Mouse (Mus musculus): ENCODE results near the gene Olfr1418. TPM values are rescaled to one million over a fixed set of nuclear protein-coding genes. Genes with fewer than 3 reads are reported as not detected.
"Not testable (repeated sequence)": the region's sequence is repeated elsewhere in the genome, so short reads cannot be mapped to it uniquely, and the experiment has no call there.

The Olfr1418 gene
- polyA plus RNA-seq (2014; fragmentation: Nextera tagmentation; extraction: Ambion mirVana) = not detected in 2 replicates

- Histone ChIP-seq H3K4me1 (ENCODE audit: control insufficient read depth, insufficient read depth, low read length) (no peaks in the 10 kb centered on the region), H3K4me3 (ENCODE audit: low read depth, low read length) (no peak within 1 kb of the TSS), H3K27ac (ENCODE audit: low read depth, low read length) (no peak within 1 kb of the TSS), H3K27me3 (ENCODE audit: control insufficient read depth, insufficient read depth, low read length) (no peaks in the 10 kb centered on the region), H3K9ac (ENCODE audit: low read depth, low read length) (no peak within 1 kb of the TSS), H3K9me3 (replicated peaks; ENCODE audit: control insufficient read depth, low read length) (no peaks in the 10 kb centered on the region), H3K4me2 (no peak within 1 kb of the TSS), H3K36me3 (ENCODE audit: control insufficient read depth, insufficient read depth, low read length) (no peaks in the 10 kb centered on the region)
- no peak for ATAC-seq (replicated peaks; ENCODE audit: insufficient number of reproducible peaks, low FRiP score, low TSS enrichment)
- WGBS (ENCODE audit: insufficient replicate concordance) = 90% methylated on average over 1 of the region's 1 CpGs
Measured at GRCm38 (mm10) chr19:11860966-11861365, at the start of gene Olfr1418. Olfr1418 (minus strand) TSS chr19:11861066.

- WGBS (ENCODE audit: insufficient replicate concordance) = 15% methylated on average over 1 of the region's 1 CpGs
- H3K27me3 ChIP-seq (ENCODE audit: control insufficient read depth, insufficient read depth, low read length) = no peaks in the 10 kb centered on the region
Measured at GRCm38 (mm10) chr19:11886265-11886664, 25.4 kb upstream of the Olfr1418 start, which contains the start of gene Olfr1420. Olfr1420 (plus strand) TSS chr19:11886565.

GRCm38 (mm10) chr19:11878404-11878803, 17.5 kb upstream of the Olfr1418 start:
- not testable (repeated sequence) for ATAC-seq (replicated peaks; ENCODE audit: insufficient number of reproducible peaks, low FRiP score, low TSS enrichment); H3K4me3 ChIP-seq (ENCODE audit: low read depth, low read length); H3K27me3 ChIP-seq (ENCODE audit: control insufficient read depth, insufficient read depth, low read length); H3K27ac ChIP-seq (ENCODE audit: low read depth, low read length); H3K9me3 ChIP-seq (replicated peaks; ENCODE audit: control insufficient read depth, low read length); H3K36me3 ChIP-seq (ENCODE audit: control insufficient read depth, insufficient read depth, low read length); H3K4me1 ChIP-seq (ENCODE audit: control insufficient read depth, insufficient read depth, low read length); H3K9ac ChIP-seq (ENCODE audit: low read depth, low read length)
- H3K4me2 ChIP-seq = peak overlapping the region; percentile 42
- 39% methylated on average over 22 of the region's 22 CpGs for WGBS (ENCODE audit: insufficient replicate concordance)

More at GRCm38 (mm10) chr19:11886265-11886664, 25.4 kb upstream of the Olfr1418 start, which contains the start of gene Olfr1420:
- ATAC-seq (replicated peaks; ENCODE audit: insufficient number of reproducible peaks, low FRiP score, low TSS enrichment) = no peak
- no peak within 1 kb of the TSS for H3K4me3 ChIP-seq (ENCODE audit: low read depth, low read length)
- H3K9ac ChIP-seq (ENCODE audit: low read depth, low read length) = no peak within 1 kb of the TSS
- no peak within 1 kb of the TSS for H3K27ac ChIP-seq (ENCODE audit: low read depth, low read length)
- no peaks in the 10 kb centered on the region for H3K36me3 ChIP-seq (ENCODE audit: control insufficient read depth, insufficient read depth, low read length)
- no peaks in the 10 kb centered on the region for H3K4me1 ChIP-seq (ENCODE audit: control insufficient read depth, insufficient read depth, low read length)
- H3K4me2 ChIP-seq = no peak within 1 kb of the TSS
- H3K9me3 ChIP-seq (replicated peaks; ENCODE audit: control insufficient read depth, low read length) = no peaks in the 10 kb centered on the region

GRCm38 (mm10) chr19:11875006-11875405, 14.1 kb upstream of the Olfr1418 start, which contains the start of gene Olfr1419:
Olfr1419 (minus strand) TSS chr19:11875106.
- H3K9ac ChIP-seq (ENCODE audit: low read depth, low read length) = no peak within 1 kb of the TSS
- no peak for ATAC-seq (replicated peaks; ENCODE audit: insufficient number of reproducible peaks, low FRiP score, low TSS enrichment)
- WGBS (ENCODE audit: insufficient replicate concordance) = 49% methylated on average over 1 of the region's 1 CpGs
- H3K4me3 ChIP-seq (ENCODE audit: low read depth, low read length) = no peak within 1 kb of the TSS
- H3K4me1 ChIP-seq (ENCODE audit: control insufficient read depth, insufficient read depth, low read length) = no peaks in the 10 kb centered on the region
- H3K4me2 ChIP-seq = no peak within 1 kb of the TSS
- H3K36me3 ChIP-seq (ENCODE audit: control insufficient read depth, insufficient read depth, low read length) = no peaks in the 10 kb centered on the region
- no peaks in the 10 kb centered on the region for H3K9me3 ChIP-seq (replicated peaks; ENCODE audit: control insufficient read depth, low read length)
- H3K27ac ChIP-seq (ENCODE audit: low read depth, low read length) = no peak within 1 kb of the TSS
- H3K27me3 ChIP-seq (ENCODE audit: control insufficient read depth, insufficient read depth, low read length) = no peaks in the 10 kb centered on the region

GRCm38 (mm10) chr19:11867837-11868236, 7.0 kb upstream of the Olfr1418 start:
- no peaks in the 10 kb centered on the region for H3K36me3 ChIP-seq (ENCODE audit: control insufficient read depth, insufficient read depth, low read length)
- no peak overlapping the region for H3K9ac ChIP-seq (ENCODE audit: low read depth, low read length)
- 69% methylated on average over 2 of the region's 2 CpGs for WGBS (ENCODE audit: insufficient replicate concordance)
- no peak overlapping the region for H3K27ac ChIP-seq (ENCODE audit: low read depth, low read length)
- H3K27me3 ChIP-seq (ENCODE audit: control insufficient read depth, insufficient read depth, low read length) = no peaks in the 10 kb centered on the region
- H3K4me1 ChIP-seq (ENCODE audit: control insufficient read depth, insufficient read depth, low read length) = no peaks in the 10 kb centered on the region
- H3K9me3 ChIP-seq (replicated peaks; ENCODE audit: control insufficient read depth, low read length) = no peaks in the 10 kb centered on the region
- H3K4me2 ChIP-seq = no peak overlapping the region
- ATAC-seq (replicated peaks; ENCODE audit: insufficient number of reproducible peaks, low FRiP score, low TSS enrichment) = no peak
- no peak overlapping the region for H3K4me3 ChIP-seq (ENCODE audit: low read depth, low read length)

GRCm38 (mm10) chr19:11856506-11856905, 4.4 kb downstream of the Olfr1418 start:
- no peak overlapping the region for H3K4me3 ChIP-seq (ENCODE audit: low read depth, low read length)
- H3K27ac ChIP-seq (ENCODE audit: low read depth, low read length) = no peak overlapping the region
- ATAC-seq (replicated peaks; ENCODE audit: insufficient number of reproducible peaks, low FRiP score, low TSS enrichment) = no peak
- 57% methylated on average over 6 of the region's 6 CpGs for WGBS (ENCODE audit: insufficient replicate concordance)
- H3K4me2 ChIP-seq = no peak overlapping the region
- no peaks in the 10 kb centered on the region for H3K36me3 ChIP-seq (ENCODE audit: control insufficient read depth, insufficient read depth, low read length)
- no peaks in the 10 kb centered on the region for H3K9me3 ChIP-seq (replicated peaks; ENCODE audit: control insufficient read depth, low read length)
- no peaks in the 10 kb centered on the region for H3K4me1 ChIP-seq (ENCODE audit: control insufficient read depth, insufficient read depth, low read length)
- no peaks in the 10 kb centered on the region for H3K27me3 ChIP-seq (ENCODE audit: control insufficient read depth, insufficient read depth, low read length)
- H3K9ac ChIP-seq (ENCODE audit: low read depth, low read length) = no peak overlapping the region

- Histone ChIP-seq H3K9ac (ENCODE audit: low read depth, low read length) (no peak overlapping the region), H3K9me3 (replicated peaks; ENCODE audit: control insufficient read depth, low read length) (no peaks in the 10 kb centered on the region), H3K4me2 (no peak overlapping the region), H3K27me3 (ENCODE audit: control insufficient read depth, insufficient read depth, low read length) (no peaks in the 10 kb centered on the region), H3K4me1 (ENCODE audit: control insufficient read depth, insufficient read depth, low read length) (no peaks in the 10 kb centered on the region), H3K36me3 (ENCODE audit: control insufficient read depth, insufficient read depth, low read length) (no peaks in the 10 kb centered on the region), H3K4me3 (ENCODE audit: low read depth, low read length) (no peak overlapping the region), H3K27ac (ENCODE audit: low read depth, low read length) (no peak overlapping the region)
- 86% methylated on average over 2 of the region's 2 CpGs for WGBS (ENCODE audit: insufficient replicate concordance)
- ATAC-seq (replicated peaks; ENCODE audit: insufficient number of reproducible peaks, low FRiP score, low TSS enrichment) = no peak
Measured at GRCm38 (mm10) chr19:11854821-11855220, 6.0 kb downstream of the Olfr1418 start.

- Histone ChIP-seq H3K9ac (ENCODE audit: low read depth, low read length) (no peak overlapping the region), H3K36me3 (ENCODE audit: control insufficient read depth, insufficient read depth, low read length) (no peaks in the 10 kb centered on the region), H3K4me3 (ENCODE audit: low read depth, low read length) (no peak overlapping the region), H3K4me2 (no peak overlapping the region), H3K27ac (ENCODE audit: low read depth, low read length) (no peak overlapping the region), H3K27me3 (ENCODE audit: control insufficient read depth, insufficient read depth, low read length) (no peaks in the 10 kb centered on the region), H3K4me1 (ENCODE audit: control insufficient read depth, insufficient read depth, low read length) (no peaks in the 10 kb centered on the region), H3K9me3 (replicated peaks; ENCODE audit: control insufficient read depth, low read length) (no peaks in the 10 kb centered on the region)
- 32% methylated on average over 4 of the region's 4 CpGs for WGBS (ENCODE audit: insufficient replicate concordance)
- ATAC-seq (replicated peaks; ENCODE audit: insufficient number of reproducible peaks, low FRiP score, low TSS enrichment) = no peak
Measured at GRCm38 (mm10) chr19:11852652-11853051, 8.2 kb downstream of the Olfr1418 start.

GRCm38 (mm10) chr19:11846333-11846732, 14.5 kb downstream of the Olfr1418 start:
- H3K4me1 ChIP-seq (ENCODE audit: control insufficient read depth, insufficient read depth, low read length) = no peaks in the 10 kb centered on the region
- ATAC-seq (replicated peaks; ENCODE audit: insufficient number of reproducible peaks, low FRiP score, low TSS enrichment) = no peak
- H3K4me2 ChIP-seq = no peak overlapping the region
- H3K9me3 ChIP-seq (replicated peaks; ENCODE audit: control insufficient read depth, low read length) = no peaks in the 10 kb centered on the region
- no peak overlapping the region for H3K4me3 ChIP-seq (ENCODE audit: low read depth, low read length)
- no peak overlapping the region for H3K9ac ChIP-seq (ENCODE audit: low read depth, low read length)
- H3K36me3 ChIP-seq (ENCODE audit: control insufficient read depth, insufficient read depth, low read length) = no peaks in the 10 kb centered on the region
- H3K27ac ChIP-seq (ENCODE audit: low read depth, low read length) = no peak overlapping the region
- WGBS (ENCODE audit: insufficient replicate concordance) = 76% methylated on average over 4 of the region's 4 CpGs
- no peaks in the 10 kb centered on the region for H3K27me3 ChIP-seq (ENCODE audit: control insufficient read depth, insufficient read depth, low read length)
